Comparison of ENCODE assay signal across 9 mouse cellular contexts in genomic region chr17:36205456-36205855, GRCm38 (mm10). TPM values are rescaled to one million over a fixed set of nuclear protein-coding genes. Genes with fewer than 3 reads are reported as not detected.
DNase-seq lines count a peak whose midpoint lies in the region; ATAC-seq and TF ChIP-seq lines count a peak whose summit lies in the region.
"Had no signal": no experiment of that assay in that cellular context is flagged by ENCODE, and none has a peak within 500 bp of the region (broad histone marks: within the 10 kb centered on the region; RNA-seq: fewer than 3 reads in every experiment).

No protein-coding gene starts in this region.

- H3K79me2 ChIP-seq in liver, adult 2 months (ENCODE audit: control insufficient read depth, insufficient read depth, low read length), result no peaks in the 10 kb centered on the region

- H3K4me3 ChIP-seq in embryonic facial prominence, embryonic 13.5 days, result peak overlapping the region; percentile 39
- H3K4me3 ChIP-seq in hindbrain, embryonic 13.5 days, result peak overlapping the region; percentile 36
- peak overlapping the region; percentile 66 for H3K4me3 ChIP-seq in liver, adult 2 months (ENCODE audit: insufficient read depth, low read depth, low read length)
- peak overlapping the region; percentile 35 for H3K4me3 ChIP-seq in midbrain, embryonic 16.5 days (ENCODE audit: low read depth, low read length)

- peak; percentile 98 for DNase-seq in heart, adult 11 months
- no peak for DNase-seq in heart, postnatal 25 days (ENCODE audit: low spot score)
- DNase-seq in liver, adult 2 months (ENCODE audit: extremely low read depth, low read depth, low spot score), result peak; percentile 45
- DNase-seq in layer of hippocampus, adult 9-11 months, result no peak
- no peak for DNase-seq in layer of hippocampus, postnatal 25 days (ENCODE audit: extremely low spot score in 1 of 2, low spot score in 1 of 2)

- H3K27me3 ChIP-seq in embryonic facial prominence, embryonic 13.5 days, result peaks cover 87% of the 10 kb centered on the region
- peaks cover 82% of the 10 kb centered on the region for H3K27me3 ChIP-seq in hindbrain, embryonic 13.5 days
- H3K27me3 ChIP-seq in liver, adult 2 months (ENCODE audit: control insufficient read depth, insufficient read depth, low read length), result no peaks in the 10 kb centered on the region
- peaks cover 26% of the 10 kb centered on the region for H3K27me3 ChIP-seq in midbrain, embryonic 16.5 days (ENCODE audit: control insufficient read depth, insufficient read depth, low read depth, low read length)

- no peak for TF ChIP-seq POLR2A in liver, adult 2 months (IDR thresholded peaks at IDR 0.05; ENCODE audit: extremely low read depth, insufficient read depth, low read length)

- H3K9ac ChIP-seq in embryonic facial prominence, embryonic 13.5 days, result peak overlapping the region; percentile 32
- H3K9ac ChIP-seq in hindbrain, embryonic 13.5 days, result 0 out of 2 replicates have a peak overlapping the region, but pooled peaks have one; percentile 55
- peak overlapping the region; percentile 68 for H3K9ac ChIP-seq in liver, adult 2 months (ENCODE audit: low read depth, low read length)
- no peak overlapping the region for H3K9ac ChIP-seq in midbrain, embryonic 16.5 days (ENCODE audit: low read depth, low read length)

- no peak overlapping the region for H3K27ac ChIP-seq in embryonic facial prominence, embryonic 13.5 days
- no peak overlapping the region for H3K27ac ChIP-seq in hindbrain, embryonic 13.5 days
- no peak overlapping the region for H3K27ac ChIP-seq in liver, adult 2 months (replicated peaks; ENCODE audit: insufficient read depth, low read depth, low read length)
- H3K27ac ChIP-seq in midbrain, embryonic 16.5 days (ENCODE audit: low read length), result no peak overlapping the region

- 3% methylated on average over 15 of the region's 15 CpGs for WGBS in embryonic facial prominence, embryonic 13.5 days
- WGBS in hindbrain, embryonic 13.5 days, result 1% methylated on average over 15 of the region's 15 CpGs
- WGBS in liver, adult 2 months, result under 1% methylated on average over 15 of the region's 15 CpGs
- WGBS in midbrain, embryonic 16.5 days, result 3% methylated on average over 15 of the region's 15 CpGs

- peak overlapping the region; percentile 67 for H3K4me2 ChIP-seq in embryonic facial prominence, embryonic 13.5 days
- peak overlapping the region; percentile 56 for H3K4me2 ChIP-seq in hindbrain, embryonic 13.5 days
- peak overlapping the region; percentile 66 for H3K4me2 ChIP-seq in midbrain, embryonic 16.5 days (ENCODE audit: low read length)

- H3K36me3 ChIP-seq in embryonic facial prominence, embryonic 13.5 days, result no peaks in the 10 kb centered on the region
- no peaks in the 10 kb centered on the region for H3K36me3 ChIP-seq in hindbrain, embryonic 13.5 days
- no peaks in the 10 kb centered on the region for H3K36me3 ChIP-seq in liver, adult 2 months (ENCODE audit: control insufficient read depth, insufficient read depth, low read length)
- no peaks in the 10 kb centered on the region for H3K36me3 ChIP-seq in midbrain, embryonic 16.5 days (ENCODE audit: control insufficient read depth, insufficient read depth, low read length)
- H3K36me3 ChIP-seq: G1E had no signal

- intact Hi-C loops in heart, postnatal 25 days (cut with DNase I), result no loop called here

- H3K4me1 ChIP-seq in embryonic facial prominence, embryonic 13.5 days, result peaks cover 9% of the 10 kb centered on the region; the same call in 1 of the 2 replicates
- peaks cover 11% of the 10 kb centered on the region for H3K4me1 ChIP-seq in hindbrain, embryonic 13.5 days (replicated peaks)
- H3K4me1 ChIP-seq in liver, adult 2 months (ENCODE audit: control insufficient read depth, insufficient read depth, low read length), result no peaks in the 10 kb centered on the region
- H3K4me1 ChIP-seq in midbrain, embryonic 16.5 days (ENCODE audit: control insufficient read depth, insufficient read depth, low read length), result peaks cover 4% of the 10 kb centered on the region; the same call in 1 of the 2 replicates

- ATAC-seq in embryonic facial prominence, embryonic 13.5 days (ENCODE audit: insufficient number of reproducible peaks, insufficient read depth, low FRiP score, low TSS enrichment, low read depth), result no peak
- no peak for ATAC-seq in hindbrain, embryonic 13.5 days (ENCODE audit: low FRiP score)
- no peak for ATAC-seq in midbrain, embryonic 16.5 days

- TF ChIP-seq CTCF in liver, adult 2 months (IDR thresholded peaks at IDR 0.05; ENCODE audit: low read depth, low read length), result no peak

- H3K9me3 ChIP-seq in embryonic facial prominence, embryonic 13.5 days, result no peaks in the 10 kb centered on the region
- no peaks in the 10 kb centered on the region for H3K9me3 ChIP-seq in hindbrain, embryonic 13.5 days
- H3K9me3 ChIP-seq in midbrain, embryonic 16.5 days (replicated peaks; ENCODE audit: control insufficient read depth, low read length, poor library complexity, severe bottlenecking), result no peaks in the 10 kb centered on the region
- H3K9me3 ChIP-seq: G1E had no signal

RNA-seq across cellular contexts. Expression of gene H2-T3, which starts 15.4 kb away (rescaled TPM):
- total RNA-seq in heart, postnatal 25 days (2021), result not detected
- 0.80 TPM in 1 of 2 replicates, not detected in the other for polyA plus RNA-seq in embryonic facial prominence, embryonic 13.5 days (2015; fragmentation: Nextera tagmentation; extraction: Ambion mirVana)
- polyA plus RNA-seq in hindbrain, embryonic 13.5 days (2015; fragmentation: Nextera tagmentation; extraction: Ambion mirVana), result not detected in 2 replicates
- total RNA-seq in liver, adult 2 months (2014; rRNA removed), result not detected in 2 replicates
- not detected in 2 replicates for polyA plus RNA-seq in liver, adult 2 months (2012; rRNA removed)
- not detected in 2 replicates for polyA plus RNA-seq in midbrain, embryonic 16.5 days (2015; fragmentation: Nextera tagmentation; extraction: Ambion mirVana)
- total RNA-seq in layer of hippocampus, postnatal 25 days (2021), result not detected
- polyA plus RNA-seq: G1E had no signal

RNA-seq across cellular contexts. Expression of gene Gm8909, which starts 37.1 kb away (rescaled TPM):
- total RNA-seq in heart, postnatal 25 days (2021), result not detected
- 0.26 TPM in 1 of 2 replicates, not detected in the other for polyA plus RNA-seq in embryonic facial prominence, embryonic 13.5 days (2015; fragmentation: Nextera tagmentation; extraction: Ambion mirVana)
- not detected in 2 replicates for polyA plus RNA-seq in hindbrain, embryonic 13.5 days (2015; fragmentation: Nextera tagmentation; extraction: Ambion mirVana)
- not detected in 2 replicates for total RNA-seq in liver, adult 2 months (2014; rRNA removed)
- not detected in 2 replicates for polyA plus RNA-seq in liver, adult 2 months (2012; rRNA removed)
- not detected in 2 replicates for polyA plus RNA-seq in midbrain, embryonic 16.5 days (2015; fragmentation: Nextera tagmentation; extraction: Ambion mirVana)
- not detected for total RNA-seq in layer of hippocampus, postnatal 25 days (2021)
- total RNA-seq: G1E had no signal
- polyA plus RNA-seq: G1E had no signal

RNA-seq across cellular contexts. Expression of gene Rpp21, which starts 52.4 kb away (rescaled TPM):
- 10 to 100 TPM; 35.9 to 36.8 TPM for total RNA-seq in heart, postnatal 25 days (2021)
- polyA plus RNA-seq in embryonic facial prominence, embryonic 13.5 days (2015; fragmentation: Nextera tagmentation; extraction: Ambion mirVana), result 92.3 and 118 TPM in 2 replicates
- 104 and 122 TPM in 2 replicates for polyA plus RNA-seq in hindbrain, embryonic 13.5 days (2015; fragmentation: Nextera tagmentation; extraction: Ambion mirVana)
- total RNA-seq in liver, adult 2 months (2014; rRNA removed), result 10.6 and 16.4 TPM in 2 replicates
- polyA plus RNA-seq in liver, adult 2 months (2012; rRNA removed), result 42.7 and 43.6 TPM in 2 replicates
- polyA plus RNA-seq in midbrain, embryonic 16.5 days (2015; fragmentation: Nextera tagmentation; extraction: Ambion mirVana), result 122 and 135 TPM in 2 replicates
- total RNA-seq in layer of hippocampus, postnatal 25 days (2021), result 10 to 100 TPM; 41.6 to 50.0 TPM

Comparison
In these comparisons a context has a peak if more than half of its experiments do, and no peak if none do; other contexts are left out.
1. DNase-seq: peak in heart, adult 11 months (single experiment) and liver, adult 2 months (single experiment); none in heart, postnatal 25 days (single experiment), layer of hippocampus, adult 9-11 months (single experiment) and layer of hippocampus, postnatal 25 days (0 of 2).
2. Peak in every context shown above with its lines, with median percentiles within 50 percentile points of each other: H3K4me2 ChIP-seq and H3K4me3 ChIP-seq.